Mouse (Mus musculus) limb, embryonic 10.5 days (tissue): ENCODE data around the gene Pdcd6ip. TPM values are rescaled to one million over a fixed set of nuclear protein-coding genes. Genes with fewer than 3 reads are reported as not detected.
"Not testable (repeated sequence)": the region's sequence is repeated elsewhere in the genome, so short reads cannot be mapped to it uniquely, and the experiment has no call there.

ENCODE experiments used
- DNase-seq: peaks from one replicate; pipeline ENCODE4 v3.0.0-alpha.2; 2017; ENCODE audit warnings: low spot score
- H3K27ac ChIP-seq: fragments of 300-500 bp; sonication (generic); 2 replicates; pipeline ENCODE4 v1.5.1; 2016; ENCODE audit warnings: mild to moderate bottlenecking
- H3K27me3 ChIP-seq: fragments of 300-500 bp; sonication (generic); 2 replicates; pipeline ENCODE4 v1.6.1; 2016; ENCODE audit warnings: low read depth, mild to moderate bottlenecking; ENCODE audit not compliant: poor library complexity, severe bottlenecking
- H3K36me3 ChIP-seq: fragments of 300-500 bp; sonication (generic); 2 replicates; pipeline ENCODE4 v1.6.1; 2016; ENCODE audit warnings: mild to moderate bottlenecking, moderate library complexity
- H3K4me1 ChIP-seq: fragments of 300-500 bp; sonication (generic); 2 replicates; pipeline ENCODE4 v1.6.1; 2016
- H3K4me3 ChIP-seq: fragments of 300-500 bp; sonication (generic); 2 replicates; pipeline ENCODE4 v1.5.1; 2016; ENCODE audit warnings: mild to moderate bottlenecking, moderate library complexity
- H3K9me3 ChIP-seq: fragments of 300-500 bp; sonication (generic); replicated peaks from 2 replicates; pipeline ENCODE4 v1.6.1; 2016; ENCODE audit warnings: mild to moderate bottlenecking
- WGBS: fragments of 180-500 bp; shearing (Covaris S2); methylation state at CpG from one replicate; pipeline ENCODE4 v1.1.7; 2016; 5-methylcytosine and 5-hydroxymethylcytosine counted together
- polyA plus RNA-seq: library from polyadenylated mRNA; unstranded; fragments of >200 nt; fragmentation: Nextera tagmentation; extraction: Ambion mirVana; gene quantifications from 2 replicates; pipeline ENCODE4 v1.2.1, GENCODE M21; 2016

Gene Pdcd6ip
- polyA plus RNA-seq, 1 experiment from 2014 or later = 58.8 TPM

- no peak overlapping the region for H3K27ac ChIP-seq
- no peaks in the 10 kb centered on the region for H3K9me3 ChIP-seq
- no peaks in the 10 kb centered on the region for H3K4me1 ChIP-seq
- H3K36me3 ChIP-seq = peaks cover 90% of the 10 kb centered on the region
- no peak for DNase-seq
- H3K4me3 ChIP-seq = no peak overlapping the region
- H3K27me3 ChIP-seq = no peaks in the 10 kb centered on the region
- WGBS = 92% methylated on average over 7 of the region's 7 CpGs
Observed at GRCm38 (mm10) chr9:113670105-113670856, 37.8 kb downstream of the Pdcd6ip start.

GRCm38 (mm10) chr9:113663476-113663875 is 44.6 kb downstream of the Pdcd6ip start:
- Histone ChIP-seq H3K36me3 (peaks cover 92% of the 10 kb centered on the region), H3K9me3 (no peaks in the 10 kb centered on the region), H3K4me3 (no peak overlapping the region), H3K27me3 (no peaks in the 10 kb centered on the region), H3K4me1 (no peaks in the 10 kb centered on the region), H3K27ac (no peak overlapping the region)
- DNase-seq = no peak
- WGBS = 86% methylated on average over 4 of the region's 4 CpGs

- WGBS = 94% methylated on average over 1 of the region's 1 CpGs
- Histone ChIP-seq H3K27ac (no peak overlapping the region), H3K4me3 (no peak overlapping the region), H3K4me1 (no peaks in the 10 kb centered on the region), H3K9me3 (no peaks in the 10 kb centered on the region), H3K27me3 (no peaks in the 10 kb centered on the region), H3K36me3 (peaks cover 97% of the 10 kb centered on the region)
- no peak for DNase-seq
Observed at GRCm38 (mm10) chr9:113657837-113658236, 50.2 kb downstream of the Pdcd6ip start.

GRCm38 (mm10) chr9:113653571-113653970 is 54.5 kb downstream of the Pdcd6ip start:
- H3K27ac ChIP-seq = no peak overlapping the region
- H3K36me3 ChIP-seq = peaks cover 63% of the 10 kb centered on the region
- H3K4me3 ChIP-seq = no peak overlapping the region
- 84% methylated on average over 8 of the region's 8 CpGs for WGBS
- no peaks in the 10 kb centered on the region for H3K27me3 ChIP-seq
- no peaks in the 10 kb centered on the region for H3K9me3 ChIP-seq
- no peak for DNase-seq
- H3K4me1 ChIP-seq = no peaks in the 10 kb centered on the region

GRCm38 (mm10) chr9:113650787-113651186 is 57.3 kb downstream of the Pdcd6ip start:
- Histone ChIP-seq H3K4me3 (no peak overlapping the region), H3K4me1 (peaks cover under 1% of the 10 kb centered on the region; the same call in 1 of the 2 replicates), H3K9me3 (no peaks in the 10 kb centered on the region), H3K36me3 (peaks cover 36% of the 10 kb centered on the region), H3K27me3 (no peaks in the 10 kb centered on the region), H3K27ac (no peak overlapping the region)
- 94% methylated on average over 8 of the region's 8 CpGs for WGBS
- DNase-seq = no peak

GRCm38 (mm10) chr9:113649211-113649610 is 58.8 kb downstream of the Pdcd6ip start:
- Histone ChIP-seq H3K36me3 (peaks cover 21% of the 10 kb centered on the region), H3K4me1 (peaks cover 12% of the 10 kb centered on the region)
- 83% methylated on average over 8 of the region's 8 CpGs for WGBS
- H3K4me3 ChIP-seq, H3K9me3 ChIP-seq, H3K27ac ChIP-seq, DNase-seq, H3K27me3 ChIP-seq: not testable (repeated sequence)

- Histone ChIP-seq H3K27ac (no peak overlapping the region), H3K4me3 (no peak overlapping the region), H3K9me3 (no peaks in the 10 kb centered on the region), H3K4me1 (peaks cover 20% of the 10 kb centered on the region), H3K27me3 (no peaks in the 10 kb centered on the region), H3K36me3 (no peaks in the 10 kb centered on the region)
- no peak for DNase-seq
- WGBS = 39% methylated on average over 5 of the region's 5 CpGs
Observed at GRCm38 (mm10) chr9:113645837-113646169, 62.3 kb downstream of the Pdcd6ip start.

- Histone ChIP-seq H3K4me3 (no peak overlapping the region), H3K27ac (no peak overlapping the region), H3K4me1 (peaks cover 20% of the 10 kb centered on the region), H3K36me3 (no peaks in the 10 kb centered on the region), H3K9me3 (no peaks in the 10 kb centered on the region), H3K27me3 (no peaks in the 10 kb centered on the region)
- WGBS = 40% methylated on average over 9 of the region's 11 CpGs
- peak; percentile 73 for DNase-seq
Observed at GRCm38 (mm10) chr9:113645153-113645836, 62.8 kb downstream of the Pdcd6ip start.

- Histone ChIP-seq H3K4me1 (peaks cover 20% of the 10 kb centered on the region), H3K36me3 (no peaks in the 10 kb centered on the region), H3K4me3 (no peak overlapping the region), H3K27ac (no peak overlapping the region), H3K9me3 (no peaks in the 10 kb centered on the region), H3K27me3 (no peaks in the 10 kb centered on the region)
- DNase-seq = no peak
- WGBS = 57% methylated on average over 5 of the region's 5 CpGs
Observed at GRCm38 (mm10) chr9:113644701-113645100, 63.4 kb downstream of the Pdcd6ip start.

GRCm38 (mm10) chr9:113644076-113644475 is 64.0 kb downstream of the Pdcd6ip start:
- 89% methylated on average over 3 of the region's 3 CpGs for WGBS
- Histone ChIP-seq H3K27ac (no peak overlapping the region), H3K4me1 (peaks cover 20% of the 10 kb centered on the region), H3K9me3 (no peaks in the 10 kb centered on the region), H3K27me3 (no peaks in the 10 kb centered on the region), H3K4me3 (no peak overlapping the region), H3K36me3 (no peaks in the 10 kb centered on the region)
- DNase-seq = no peak

- Histone ChIP-seq H3K36me3 (no peaks in the 10 kb centered on the region), H3K27me3 (no peaks in the 10 kb centered on the region), H3K27ac (no peak overlapping the region; the same call in 1 of the 2 replicates), H3K4me3 (no peak overlapping the region), H3K4me1 (peaks cover 20% of the 10 kb centered on the region), H3K9me3 (no peaks in the 10 kb centered on the region)
- WGBS = 65% methylated on average over 15 of the region's 15 CpGs
- no peak for DNase-seq
Observed at GRCm38 (mm10) chr9:113643669-113644068, 64.4 kb downstream of the Pdcd6ip start.

- Histone ChIP-seq H3K36me3 (no peaks in the 10 kb centered on the region), H3K9me3 (no peaks in the 10 kb centered on the region), H3K27me3 (no peaks in the 10 kb centered on the region), H3K27ac (no peak overlapping the region), H3K4me3 (no peak overlapping the region), H3K4me1 (peaks cover 6% of the 10 kb centered on the region)
- WGBS = 52% methylated on average over 7 of the region's 7 CpGs
- DNase-seq = no peak
Observed at GRCm38 (mm10) chr9:113634986-113635385, 73.1 kb downstream of the Pdcd6ip start.

- Histone ChIP-seq H3K27ac (no peak overlapping the region), H3K27me3 (no peaks in the 10 kb centered on the region), H3K36me3 (no peaks in the 10 kb centered on the region), H3K4me3 (no peak overlapping the region), H3K9me3 (no peaks in the 10 kb centered on the region), H3K4me1 (peaks cover 6% of the 10 kb centered on the region)
- no peak for DNase-seq
- WGBS = 75% methylated on average over 8 of the region's 8 CpGs
Observed at GRCm38 (mm10) chr9:113633168-113633744, 74.8 kb downstream of the Pdcd6ip start.
